Mouse (Mus musculus): ENCODE measurements around the gene Zfp646. TPM values are rescaled to one million over a fixed set of nuclear protein-coding genes. Genes with fewer than 3 reads are reported as not detected.

Gene Zfp646
- polyA plus RNA-seq, 1 experiment from 2014 or later: 13.2 TPM

DNA sequence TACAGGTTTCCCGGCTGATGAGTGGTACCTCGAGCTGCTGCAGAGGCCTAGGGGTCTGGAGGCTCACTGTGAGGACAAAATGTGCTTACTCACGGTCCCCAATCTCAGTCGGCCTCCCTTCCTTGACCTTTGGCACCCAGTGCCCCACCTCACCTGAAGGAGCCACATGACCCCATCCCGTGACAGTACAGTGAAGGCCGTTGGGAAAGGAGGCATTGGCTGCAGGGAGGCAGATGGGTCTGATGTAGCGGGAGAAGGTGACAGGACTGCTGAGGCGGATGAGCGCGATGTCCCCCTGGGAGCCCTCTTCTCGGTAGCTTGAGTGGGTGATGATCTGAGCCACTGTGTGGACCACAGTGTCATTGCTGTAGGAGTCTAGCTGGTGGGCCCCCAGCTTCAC, 50.8 kb downstream of the Zfp646 start:
- Histone ChIP-seq H3K27ac (replicated peaks) (no peak overlapping the region), H3K4me2 (replicated peaks) (no peak overlapping the region), H3K27me3 (peaks cover 20% of the 10 kb centered on the region), H3K36me3 (peaks cover 39% of the 10 kb centered on the region), H3K4me3 (no peak overlapping the region), H3K9ac (replicated peaks) (no peak overlapping the region), H3K4me1 (no peaks in the 10 kb centered on the region), H3K9me3 (no peaks in the 10 kb centered on the region)
- WGBS: 90% methylated on average over 11 of the region's 11 CpGs
- no peak for ATAC-seq (replicated peaks)

GRCm38 (mm10) chr7:127927726-127928125, 51.7 kb downstream of the Zfp646 start:
- Histone ChIP-seq H3K9me3 (no peaks in the 10 kb centered on the region), H3K27ac (replicated peaks) (no peak overlapping the region), H3K36me3 (peaks cover 30% of the 10 kb centered on the region), H3K4me1 (no peaks in the 10 kb centered on the region), H3K27me3 (peaks cover 20% of the 10 kb centered on the region), H3K9ac (replicated peaks) (no peak overlapping the region), H3K4me3 (no peak overlapping the region), H3K4me2 (replicated peaks) (no peak overlapping the region)
- no peak for ATAC-seq (replicated peaks)
- WGBS: 83% methylated on average over 11 of the region's 11 CpGs

DNA sequence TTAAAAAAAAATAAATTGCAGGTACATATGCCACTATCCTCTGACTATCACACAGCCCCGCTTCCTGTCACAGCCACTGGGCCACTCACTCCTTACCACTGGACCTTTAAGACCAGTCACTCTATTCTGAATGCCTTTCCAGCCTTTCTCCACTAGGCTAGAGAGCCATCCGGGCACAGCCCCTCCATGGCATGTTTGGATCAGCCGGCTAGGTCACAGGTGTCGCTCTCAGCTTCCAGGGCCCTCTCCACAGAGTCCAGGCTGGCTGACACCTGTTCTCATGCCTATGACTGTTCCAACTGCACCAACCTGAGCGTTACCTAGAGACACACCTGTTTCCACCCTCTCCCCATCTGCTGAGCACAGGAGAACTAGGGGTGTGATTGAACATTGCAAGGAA, 52.6 kb downstream of the Zfp646 start:
- H3K27ac ChIP-seq (replicated peaks): no peak overlapping the region
- no peak overlapping the region for H3K4me2 ChIP-seq (replicated peaks)
- H3K4me1 ChIP-seq: no peaks in the 10 kb centered on the region
- no peaks in the 10 kb centered on the region for H3K9me3 ChIP-seq
- whole genome bisulfite sequencing: 57% methylated on average over 5 of the region's 5 CpGs
- ATAC-seq (replicated peaks): no peak
- H3K9ac ChIP-seq (replicated peaks): no peak overlapping the region
- peaks cover 20% of the 10 kb centered on the region for H3K27me3 ChIP-seq
- H3K36me3 ChIP-seq: peaks cover 23% of the 10 kb centered on the region
- no peak overlapping the region for H3K4me3 ChIP-seq

DNA sequence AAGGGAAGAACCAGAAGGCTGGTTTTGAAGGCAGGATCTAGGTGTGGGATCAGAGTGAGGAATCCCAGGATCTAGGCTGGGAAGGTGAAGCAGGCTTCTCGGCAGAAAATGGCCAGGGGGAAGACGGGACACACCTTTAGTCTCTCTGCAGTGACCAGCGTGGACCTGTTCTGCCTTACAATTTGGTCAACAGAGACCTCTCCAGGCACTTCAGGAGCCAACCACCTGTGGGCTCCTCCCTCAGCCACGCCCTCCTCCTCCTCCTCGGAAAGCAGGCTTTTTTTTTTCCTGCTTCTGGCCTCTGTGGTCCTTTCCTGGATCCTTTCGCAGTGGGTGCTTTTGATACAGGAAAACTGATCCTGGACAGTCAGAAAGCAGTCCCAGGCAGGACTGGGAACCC, 53.9 kb downstream of the Zfp646 start, which contains the start of gene Prss8:
Prss8 (minus strand) TSS at position 182 of the 400 bp plus-strand sequence.
- H3K9ac ChIP-seq (replicated peaks): no peak within 1 kb of the TSS
- no peak for ATAC-seq (replicated peaks)
- H3K9me3 ChIP-seq: no peaks in the 10 kb centered on the region
- H3K4me2 ChIP-seq (replicated peaks): no peak within 1 kb of the TSS
- H3K4me1 ChIP-seq: peaks cover 5% of the 10 kb centered on the region
- WGBS: 17% methylated on average over 4 of the region's 6 CpGs
- peaks cover 20% of the 10 kb centered on the region for H3K27me3 ChIP-seq
- H3K36me3 ChIP-seq: peaks cover 14% of the 10 kb centered on the region
- H3K27ac ChIP-seq (replicated peaks): no peak within 1 kb of the TSS
- H3K4me3 ChIP-seq: no peak within 1 kb of the TSS

DNA sequence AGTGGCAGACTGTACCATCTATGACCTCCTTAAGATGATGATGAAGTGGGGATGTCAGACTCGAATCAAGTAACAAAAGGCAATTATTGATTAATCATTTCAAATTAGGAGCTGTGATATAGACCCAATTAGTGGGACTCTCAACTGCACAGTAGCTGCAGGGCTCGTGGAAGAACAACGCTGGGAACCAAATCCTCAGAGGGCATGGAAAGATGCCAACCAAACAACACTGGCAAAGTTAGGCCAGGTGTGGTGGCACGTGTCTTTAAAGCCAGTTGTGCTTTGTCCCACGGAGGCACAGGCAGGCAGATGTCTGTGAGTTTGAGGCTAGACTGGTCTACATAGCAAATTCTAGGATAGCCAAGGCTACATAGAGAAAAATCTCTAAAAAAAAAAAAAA, 54.6 kb downstream of the Zfp646 start:
- Histone ChIP-seq H3K36me3 (peaks cover 9% of the 10 kb centered on the region), H3K27ac (replicated peaks) (no peak overlapping the region), H3K9ac (replicated peaks) (no peak overlapping the region), H3K9me3 (no peaks in the 10 kb centered on the region), H3K4me3 (no peak overlapping the region), H3K4me1 (peaks cover 7% of the 10 kb centered on the region), H3K4me2 (replicated peaks) (no peak overlapping the region), H3K27me3 (peaks cover 20% of the 10 kb centered on the region)
- WGBS: 69% methylated on average over 5 of the region's 5 CpGs
- ATAC-seq (replicated peaks): no peak

DNA sequence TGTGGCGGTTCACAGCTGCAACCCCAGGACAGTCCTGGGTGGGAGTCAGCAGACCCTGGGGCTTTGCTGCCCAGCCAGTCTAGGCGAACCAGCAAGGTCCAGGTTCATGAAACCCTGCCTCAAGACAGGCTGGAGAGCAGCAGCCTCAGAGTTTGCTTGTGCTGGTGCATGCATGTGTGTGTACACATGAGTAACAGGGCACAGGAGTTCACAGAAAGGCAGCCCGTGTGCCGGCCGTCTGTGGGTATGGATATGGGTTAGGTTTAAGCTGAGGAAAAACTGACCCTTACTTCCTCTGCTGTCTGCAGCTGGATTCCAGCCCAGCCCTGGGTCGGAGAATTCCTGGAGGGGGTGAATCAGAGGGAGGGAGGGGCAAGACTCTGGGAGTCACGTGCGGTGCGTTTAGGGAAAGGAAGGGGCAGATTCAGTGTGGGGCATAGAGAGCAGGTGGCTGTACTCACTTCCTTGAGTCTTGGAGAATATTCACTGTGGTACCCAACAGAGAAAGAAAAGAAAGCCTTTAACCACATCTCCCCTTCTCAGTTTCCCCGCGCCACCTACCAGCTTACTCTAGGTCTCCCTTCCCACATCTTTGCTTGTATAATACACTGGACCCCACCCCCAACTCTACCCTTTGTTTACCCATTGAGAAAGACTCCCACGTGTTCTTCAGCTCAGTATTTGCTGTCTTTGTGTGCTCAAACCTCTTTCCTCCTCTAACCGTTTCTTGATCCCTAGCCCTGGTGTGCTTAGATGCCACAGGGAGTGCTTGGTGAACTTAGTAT, 55.5 kb downstream of the Zfp646 start:
- Histone ChIP-seq H3K9ac (replicated peaks) (no peak overlapping the region), H3K4me2 (replicated peaks) (no peak overlapping the region), H3K4me3 (no peak overlapping the region), H3K4me1 (peaks cover 16% of the 10 kb centered on the region), H3K27ac (replicated peaks) (no peak overlapping the region), H3K36me3 (peaks cover 2% of the 10 kb centered on the region; the same call in 1 of the 2 replicates), H3K27me3 (peaks cover 20% of the 10 kb centered on the region), H3K9me3 (no peaks in the 10 kb centered on the region)
- no peak for ATAC-seq (replicated peaks)
- WGBS: 30% methylated on average over 13 of the region's 13 CpGs

DNA sequence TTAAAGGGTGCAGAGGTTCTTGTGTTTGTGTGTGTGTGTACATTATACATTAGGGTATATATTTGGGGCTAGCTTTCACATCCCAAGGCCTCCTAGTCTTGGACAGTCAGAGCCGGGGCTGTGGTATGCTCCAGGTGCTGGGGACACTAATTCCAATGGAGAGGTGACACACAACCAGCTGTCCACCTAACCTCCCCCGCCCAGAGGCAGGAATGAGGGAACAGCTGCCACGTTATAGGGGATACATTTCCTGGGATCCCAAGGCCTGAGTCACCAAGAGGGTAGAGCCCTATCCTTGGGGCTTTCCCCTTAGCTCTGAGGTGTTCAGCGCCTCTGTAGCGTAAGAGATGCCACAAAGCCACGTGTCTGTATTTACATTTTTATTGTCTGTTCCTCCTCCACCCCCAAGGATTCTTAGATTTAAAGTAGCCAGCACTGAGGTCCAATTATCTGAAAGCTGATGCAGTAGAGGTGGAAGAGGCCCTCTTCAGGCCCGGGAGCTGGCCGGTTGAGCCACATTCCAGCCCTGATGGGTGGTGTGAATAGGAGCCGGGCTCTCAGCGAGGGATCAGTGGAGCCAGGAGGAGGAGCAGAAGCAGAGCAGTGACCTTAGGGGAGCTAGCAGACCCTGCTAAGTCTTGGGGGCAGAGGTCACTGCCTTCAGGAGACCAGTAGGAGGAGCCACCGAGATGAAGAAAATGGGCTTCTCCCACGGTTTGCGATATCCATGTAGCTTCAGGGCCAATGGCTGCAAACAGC, 56.4 kb downstream of the Zfp646 start:
- no peaks in the 10 kb centered on the region for H3K9me3 ChIP-seq
- no peak overlapping the region for H3K9ac ChIP-seq (replicated peaks)
- 18% methylated on average over 13 of the region's 13 CpGs for WGBS
- no peaks in the 10 kb centered on the region for H3K36me3 ChIP-seq
- no peak overlapping the region for H3K27ac ChIP-seq (replicated peaks)
- H3K4me2 ChIP-seq (replicated peaks): no peak overlapping the region
- no peak overlapping the region for H3K4me3 ChIP-seq
- H3K4me1 ChIP-seq: peaks cover 16% of the 10 kb centered on the region
- no peak for ATAC-seq (replicated peaks)
- H3K27me3 ChIP-seq: peaks cover 20% of the 10 kb centered on the region

DNA sequence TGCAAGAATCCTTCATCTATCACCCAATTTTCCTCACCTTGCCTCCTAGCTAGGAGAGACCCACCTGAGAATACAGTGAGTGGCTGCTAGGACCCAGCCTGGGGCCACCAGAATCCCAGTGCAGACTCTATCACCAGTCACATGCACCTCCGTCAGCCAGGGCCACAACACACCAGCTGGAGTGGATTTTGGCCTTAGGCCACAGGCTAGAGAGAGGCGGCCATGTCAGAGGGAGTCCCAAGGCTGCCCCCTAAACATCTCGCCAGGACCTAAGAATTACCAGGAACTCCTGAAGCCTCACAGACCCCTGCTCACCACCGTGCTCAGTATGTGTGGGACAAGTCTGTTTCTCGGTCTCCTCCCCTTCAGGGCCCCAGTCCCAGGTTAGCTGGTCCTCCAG, 58.1 kb downstream of the Zfp646 start:
- no peaks in the 10 kb centered on the region for H3K9me3 ChIP-seq
- H3K36me3 ChIP-seq: no peaks in the 10 kb centered on the region
- no peak overlapping the region for H3K9ac ChIP-seq (replicated peaks)
- peaks cover 16% of the 10 kb centered on the region for H3K4me1 ChIP-seq
- no peak overlapping the region for H3K4me3 ChIP-seq
- 86% methylated on average over 5 of the region's 5 CpGs for WGBS
- no peak overlapping the region for H3K4me2 ChIP-seq (replicated peaks)
- no peak overlapping the region for H3K27ac ChIP-seq (replicated peaks)
- ATAC-seq (replicated peaks): no peak
- H3K27me3 ChIP-seq: peaks cover 9% of the 10 kb centered on the region

GRCm38 (mm10) chr7:127935028-127935722, 59.2 kb downstream of the Zfp646 start:
- Histone ChIP-seq H3K9ac (replicated peaks) (peak overlapping the region; percentile 89), H3K4me2 (replicated peaks) (peak overlapping the region; percentile 96), H3K4me1 (peaks cover 16% of the 10 kb centered on the region), H3K27ac (replicated peaks) (peak overlapping the region; percentile 84), H3K4me3 (peak overlapping the region; percentile 77), H3K27me3 (peaks cover 3% of the 10 kb centered on the region), H3K36me3 (no peaks in the 10 kb centered on the region), H3K9me3 (no peaks in the 10 kb centered on the region)
- WGBS: 6% methylated on average over 31 of the region's 32 CpGs
- peak; percentile 97 for ATAC-seq (replicated peaks)

Other genes with a start within 250 kb of the Zfp646 start
- gene Bcl7c, start 167.3 kb upstream of the Zfp646 start, polyA plus RNA-seq (2015; fragmentation: Nextera tagmentation; extraction: Ambion mirVana): 43.1 and 47.9 TPM in 2 replicates
- 3.8 and 5.8 TPM in 2 replicates for gene Ctf1, start 163.5 kb upstream of the Zfp646 start, polyA plus RNA-seq (2015; fragmentation: Nextera tagmentation; extraction: Ambion mirVana)
- 0.10 and 0.19 TPM in 2 replicates for gene Ctf2, start 144.1 kb upstream of the Zfp646 start, polyA plus RNA-seq (2015; fragmentation: Nextera tagmentation; extraction: Ambion mirVana)
- gene Fbxl19, start 131.7 kb upstream of the Zfp646 start, polyA plus RNA-seq (2015; fragmentation: Nextera tagmentation; extraction: Ambion mirVana): 9.4 and 10.5 TPM in 2 replicates
- 8.7 and 8.8 TPM in 2 replicates for gene Orai3, start 106.4 kb upstream of the Zfp646 start, polyA plus RNA-seq (2015; fragmentation: Nextera tagmentation; extraction: Ambion mirVana)
- 22.4 and 24.8 TPM in 2 replicates for gene Setd1a, start 99.6 kb upstream of the Zfp646 start, polyA plus RNA-seq (2015; fragmentation: Nextera tagmentation; extraction: Ambion mirVana)
- not detected in 2 replicates for gene Gm49388, start 90.6 kb upstream of the Zfp646 start, polyA plus RNA-seq (2015; fragmentation: Nextera tagmentation; extraction: Ambion mirVana)
- gene Hsd3b7, start 75.6 kb upstream of the Zfp646 start, polyA plus RNA-seq (2015; fragmentation: Nextera tagmentation; extraction: Ambion mirVana): 7.4 TPM in 2 replicates
- 19.2 and 21.3 TPM in 2 replicates for gene Stx4a, start 51.9 kb upstream of the Zfp646 start, polyA plus RNA-seq (2015; fragmentation: Nextera tagmentation; extraction: Ambion mirVana)
- gene Stx1b, start 51.7 kb upstream of the Zfp646 start, polyA plus RNA-seq (2015; fragmentation: Nextera tagmentation; extraction: Ambion mirVana): 34.5 and 37.4 TPM in 2 replicates
- gene Zfp668, start 607 bp downstream of the Zfp646 start, polyA plus RNA-seq (2015; fragmentation: Nextera tagmentation; extraction: Ambion mirVana): 46.2 and 48.4 TPM in 2 replicates
- 0.78 and 0.92 TPM in 2 replicates for gene Prss53, start 14.7 kb downstream of the Zfp646 start, polyA plus RNA-seq (2015; fragmentation: Nextera tagmentation; extraction: Ambion mirVana)
- gene Gm21974, start 19.2 kb downstream of the Zfp646 start, polyA plus RNA-seq (2015; fragmentation: Nextera tagmentation; extraction: Ambion mirVana): not detected in 2 replicates
- 65.7 and 69.7 TPM in 2 replicates for gene Vkorc1, start 19.4 kb downstream of the Zfp646 start, polyA plus RNA-seq (2015; fragmentation: Nextera tagmentation; extraction: Ambion mirVana)
- 81.7 and 84.3 TPM in 2 replicates for gene Bckdk, start 27.9 kb downstream of the Zfp646 start, polyA plus RNA-seq (2015; fragmentation: Nextera tagmentation; extraction: Ambion mirVana)
- gene Kat8, start 36.3 kb downstream of the Zfp646 start, polyA plus RNA-seq (2015; fragmentation: Nextera tagmentation; extraction: Ambion mirVana): 52.7 and 56.5 TPM in 2 replicates
- gene Prss8, start 53.9 kb downstream of the Zfp646 start, polyA plus RNA-seq (2015; fragmentation: Nextera tagmentation; extraction: Ambion mirVana): 0.20 and 0.29 TPM in 2 replicates
- 9.6 and 11.6 TPM in 2 replicates for gene Prss36, start 70.5 kb downstream of the Zfp646 start, polyA plus RNA-seq (2015; fragmentation: Nextera tagmentation; extraction: Ambion mirVana)
- 438 and 469 TPM in 2 replicates for gene Fus, start 91.2 kb downstream of the Zfp646 start, polyA plus RNA-seq (2015; fragmentation: Nextera tagmentation; extraction: Ambion mirVana)
- gene Pycard, start 117.6 kb downstream of the Zfp646 start, polyA plus RNA-seq (2015; fragmentation: Nextera tagmentation; extraction: Ambion mirVana): 4.1 and 6.7 TPM in 2 replicates
- gene Trim72, start 127.7 kb downstream of the Zfp646 start, polyA plus RNA-seq (2015; fragmentation: Nextera tagmentation; extraction: Ambion mirVana): not detected in 2 replicates
- 0.96 and 1.0 TPM in 2 replicates for gene Itgam, start 186.4 kb downstream of the Zfp646 start, polyA plus RNA-seq (2015; fragmentation: Nextera tagmentation; extraction: Ambion mirVana)
- gene Gm49368, start 186.5 kb downstream of the Zfp646 start, polyA plus RNA-seq (2015; fragmentation: Nextera tagmentation; extraction: Ambion mirVana): not detected in 2 replicates